Mouse (Mus musculus) gastrocnemius, postnatal 4 days (tissue): ENCODE results near the gene Kcnk3. TPM values are rescaled to one million over a fixed set of nuclear protein-coding genes. Genes with fewer than 3 reads are reported as not detected.
A peak's percentile ranks its signal among the peaks of the same experiment; 100 is the strongest.

Experiments
- DNase-seq, 2 experiments: peaks; one replicate each; pipeline ENCODE4 v3.0.0; 2021 to 2022; ENCODE audit warnings: low spot score in 2 of 2, mixed read lengths in 2 of 2
- long read RNA-seq, 2 experiments: library from polyadenylated mRNA; stranded (forward); transcript quantifications; one replicate each; pipeline ENCODE4 v2.0.0; 2021
- total RNA-seq, 2 experiments: library from RNA; stranded (reverse); gene quantifications; 2 replicates each; pipeline ENCODE4 v1.2.3; 2021

Gene Kcnk3
- 1 to 10 TPM; 2.1 to 3.3 TPM for total RNA-seq
- long read RNA-seq, experiment 1, transcript Kcnk3-201 (2 exons, 3,811 nt) = major isoform, 10 of 14 reads
- long read RNA-seq, experiment 1, partial matches to known transcripts = 0 of 14 reads
- long read RNA-seq, experiment 1, other reads (novel, unspliced or antisense) = 4 of 14 reads
- long read RNA-seq, experiment 2, transcript Kcnk3-201 (2 exons, 3,811 nt) = major isoform, 11 of 12 reads
- long read RNA-seq, experiment 2, partial matches to known transcripts = 0 of 12 reads
- long read RNA-seq, experiment 2, other reads (novel, unspliced or antisense) = 1 of 12 reads

DNA sequence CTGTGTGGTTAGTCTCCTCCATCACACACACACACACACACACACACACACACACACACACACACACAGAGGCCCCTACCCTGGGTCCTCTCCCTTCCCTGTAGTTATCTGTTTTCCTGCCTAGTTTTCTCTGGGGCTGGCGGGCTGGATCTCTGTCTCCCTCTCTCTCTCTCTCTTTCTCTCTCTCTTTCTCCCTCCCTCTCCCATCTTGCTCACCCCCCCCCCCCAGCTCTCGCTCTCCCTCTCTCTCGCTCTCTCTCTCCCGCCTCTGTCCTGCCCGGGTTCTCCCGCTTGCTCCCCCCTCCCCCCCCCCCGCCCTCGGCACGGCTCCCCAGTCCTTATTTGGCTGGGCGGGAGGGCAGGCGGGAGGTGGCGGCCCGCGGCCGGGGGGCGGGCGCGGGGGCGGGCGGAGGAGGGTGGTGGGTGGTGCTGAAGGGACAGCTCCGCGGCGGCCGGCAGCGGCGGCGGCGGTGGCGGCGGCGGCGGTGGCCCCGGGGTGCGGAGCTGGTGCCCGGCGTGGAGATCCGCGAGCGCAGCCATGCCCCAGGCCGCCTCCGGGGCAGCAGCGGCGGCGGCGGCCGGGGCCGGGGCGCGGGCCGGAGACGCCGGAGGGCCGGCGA is at the start of gene Kcnk3:
Kcnk3 (plus strand) TSS at position 490 of the 620 bp plus-strand sequence.
- DNase-seq = peak; percentile 66 to 83

- no peak for DNase-seq
These were observed 42.3 kb upstream of the Kcnk3 start, which contains the start of gene Cib4 for GRCm38 (mm10) chr5:30545698-30546097. TSS of gene Cib4 (minus strand) at chr5:30545836.

DNA sequence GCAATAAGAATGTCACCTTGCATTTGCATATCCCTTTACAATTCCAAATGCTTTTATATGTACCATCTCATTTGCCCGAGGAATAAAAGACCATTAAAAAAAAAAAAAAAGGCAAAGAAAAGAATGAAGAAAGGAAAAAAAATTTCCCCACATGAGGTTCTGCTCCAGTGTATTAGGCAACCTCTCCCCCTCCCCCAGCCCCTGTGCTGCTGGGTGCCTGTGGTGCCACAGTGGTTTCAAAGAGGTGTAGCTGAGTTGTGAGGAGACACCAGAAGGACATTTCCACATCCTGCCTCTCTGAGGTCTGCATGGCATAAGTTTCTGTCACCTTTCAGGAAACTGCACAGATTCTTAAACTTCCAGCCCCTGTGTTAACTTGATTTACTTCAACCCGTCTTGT is 39.3 kb upstream of the Kcnk3 start:
- DNase-seq = no peak

GRCm38 (mm10) chr5:30550334-30551021 is 37.5 kb upstream of the Kcnk3 start:
- no peak for DNase-seq

DNA sequence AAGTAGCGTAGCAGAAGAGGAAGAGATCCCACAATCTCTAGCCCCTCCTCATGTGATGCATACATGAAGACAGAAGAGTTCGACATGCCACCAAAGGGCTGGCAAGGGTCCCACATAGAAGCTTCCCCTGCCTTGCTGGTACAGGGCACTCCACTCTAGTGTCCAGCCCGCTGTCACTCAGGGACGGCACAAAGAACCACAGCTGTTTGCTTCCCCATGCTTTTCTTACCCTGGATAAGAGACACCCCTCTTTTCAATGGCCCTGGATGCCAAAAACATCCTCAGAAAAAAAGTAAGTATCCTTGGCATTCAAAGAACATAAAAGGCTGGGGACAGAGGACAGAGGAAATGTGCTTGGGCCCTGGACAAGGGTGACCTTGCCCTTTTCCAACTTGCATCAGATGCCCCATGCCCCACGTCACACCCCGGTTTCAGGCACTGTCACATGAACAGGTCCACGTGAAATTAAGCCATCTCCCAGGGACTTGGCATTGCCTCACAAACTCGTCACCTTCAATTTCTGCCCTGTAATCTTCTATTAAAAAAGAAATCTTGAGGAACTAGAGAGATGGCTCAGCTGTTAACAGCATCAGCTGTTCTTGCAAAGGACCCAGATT is 36.8 kb upstream of the Kcnk3 start:
- no peak for DNase-seq

- DNase-seq = no peak
These were observed 36.0 kb upstream of the Kcnk3 start for GRCm38 (mm10) chr5:30552006-30552405.

GRCm38 (mm10) chr5:30553936-30554335 is 34.0 kb upstream of the Kcnk3 start:
- no peak for DNase-seq

DNA sequence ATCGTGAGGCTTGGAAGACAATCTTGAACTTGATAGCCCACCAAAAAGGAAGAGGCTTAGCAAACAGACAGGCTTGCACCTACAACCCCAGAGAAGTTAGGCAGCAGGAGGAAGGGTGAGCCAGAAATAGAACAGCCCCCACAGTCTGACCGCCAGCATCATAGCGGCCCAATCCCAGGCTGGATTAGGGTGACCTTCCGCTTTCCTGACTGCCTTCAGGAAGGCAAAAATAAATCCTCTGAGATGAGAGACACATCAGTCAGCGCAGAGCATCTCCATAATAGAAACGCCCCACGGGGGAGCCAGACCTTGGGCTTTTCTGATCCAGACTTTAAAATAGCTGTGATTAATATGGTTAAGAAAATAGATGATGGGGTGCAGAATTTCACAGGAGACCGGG is 33.0 kb upstream of the Kcnk3 start:
- no peak for DNase-seq

GRCm38 (mm10) chr5:30556284-30556683 is 31.7 kb upstream of the Kcnk3 start:
- no peak for DNase-seq

DNA sequence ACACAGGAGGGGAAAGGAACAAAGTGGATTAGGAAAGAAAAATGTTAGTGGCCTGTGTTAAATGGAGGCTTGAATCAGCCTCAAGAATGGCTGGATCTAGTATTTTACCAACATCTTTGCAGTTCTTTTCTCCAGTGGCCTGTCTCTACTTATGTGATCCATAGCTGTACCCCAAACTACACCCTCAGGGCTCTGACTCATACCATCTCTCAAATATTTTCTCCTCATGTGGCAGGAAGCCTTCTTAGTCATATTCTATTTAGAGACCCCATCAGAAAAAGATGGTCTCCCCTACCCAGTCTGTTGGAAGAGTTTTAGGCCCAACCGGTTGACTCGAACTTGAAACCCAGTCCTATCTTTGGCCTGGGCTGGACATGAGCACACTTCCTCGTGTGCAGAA is 28.5 kb upstream of the Kcnk3 start:
- no peak for DNase-seq

DNA sequence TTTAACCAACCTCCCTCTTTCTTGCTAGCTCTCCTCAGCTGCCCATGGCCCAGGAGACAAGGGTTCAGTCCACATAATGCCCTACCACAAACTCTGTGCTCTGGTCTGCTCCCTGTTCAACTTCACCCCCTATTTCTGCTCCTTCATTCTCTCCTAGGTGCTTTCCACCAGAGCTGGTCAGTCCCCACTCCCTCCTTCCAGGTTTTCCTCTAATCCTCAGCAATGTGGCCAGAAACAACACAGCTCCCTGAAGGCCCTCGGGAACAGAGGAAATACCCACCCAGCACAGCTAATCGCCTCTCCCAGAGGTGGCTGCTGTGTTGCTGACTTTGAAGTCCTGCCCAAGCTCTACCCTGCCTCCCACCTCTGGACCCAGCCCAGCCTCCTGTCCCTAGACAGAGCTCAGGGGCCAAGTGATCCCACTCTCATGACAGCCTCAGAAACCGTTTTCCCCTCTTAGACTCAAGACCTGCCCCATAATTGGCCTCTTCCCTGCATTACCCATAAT is 27.9 kb upstream of the Kcnk3 start:
- DNase-seq = no peak

DNA sequence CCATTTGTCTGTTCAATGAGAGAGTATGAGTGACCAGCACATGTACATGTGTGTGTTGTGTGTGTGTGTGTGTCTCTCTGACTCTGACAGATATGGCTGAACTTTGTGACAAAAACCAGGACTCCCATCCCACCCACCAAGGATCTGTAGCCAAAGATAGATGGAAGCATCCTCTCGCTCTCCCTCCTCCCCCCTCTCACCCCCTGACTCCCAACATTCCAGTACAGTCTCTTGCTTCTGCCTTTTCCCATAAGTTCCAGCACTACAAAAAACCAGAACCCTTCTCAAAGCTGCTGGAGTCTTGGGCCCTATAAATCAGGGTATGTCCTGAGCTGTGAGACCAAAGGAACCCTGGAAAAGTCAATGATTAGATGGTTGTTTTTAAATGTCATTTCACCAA is 19.5 kb upstream of the Kcnk3 start:
- DNase-seq = no peak

GRCm38 (mm10) chr5:30571820-30572219 is 16.1 kb upstream of the Kcnk3 start:
- DNase-seq = no peak

DNA sequence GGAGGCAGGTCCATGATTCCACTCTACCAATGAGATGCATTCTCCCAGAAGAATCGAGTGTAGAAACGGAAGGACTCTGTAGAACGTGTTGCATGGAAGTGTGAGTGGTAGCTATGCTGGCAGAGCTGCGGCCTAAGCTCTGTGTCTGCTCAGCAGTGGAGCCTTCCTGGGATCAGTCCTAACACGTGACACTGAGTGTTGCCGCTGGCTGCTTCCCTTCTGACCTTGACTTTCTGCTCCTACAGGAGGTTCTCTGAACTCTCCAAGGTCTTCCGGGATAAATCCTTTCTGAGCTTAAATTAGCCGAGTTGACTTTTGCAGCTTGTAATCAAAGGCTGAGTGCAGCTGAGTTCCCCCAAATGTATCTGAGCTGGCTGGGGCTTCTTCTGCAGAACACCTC is 13.6 kb upstream of the Kcnk3 start:
- no peak for DNase-seq

- no peak for DNase-seq
These were observed 11.7 kb upstream of the Kcnk3 start for GRCm38 (mm10) chr5:30576233-30576632.

DNA sequence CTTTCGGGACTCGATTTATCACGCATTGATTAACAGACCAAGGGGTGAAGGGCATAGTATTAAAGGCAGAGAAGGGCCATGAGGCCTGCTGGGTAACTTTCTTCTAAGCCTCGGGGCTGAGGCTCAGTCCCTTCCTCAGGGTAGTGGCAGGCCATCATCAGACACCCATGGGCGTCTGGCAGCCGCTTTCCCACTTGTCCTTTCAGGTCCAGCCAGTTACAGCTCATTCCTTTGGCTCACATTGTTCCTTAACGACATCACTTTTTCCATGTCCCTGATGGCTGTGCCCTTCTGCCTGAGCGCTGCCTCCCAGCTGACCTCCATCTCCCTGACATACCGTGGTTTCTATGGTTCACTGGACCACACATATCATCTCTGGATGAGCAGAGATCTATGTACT is 10.7 kb upstream of the Kcnk3 start:
- no peak for DNase-seq

DNA sequence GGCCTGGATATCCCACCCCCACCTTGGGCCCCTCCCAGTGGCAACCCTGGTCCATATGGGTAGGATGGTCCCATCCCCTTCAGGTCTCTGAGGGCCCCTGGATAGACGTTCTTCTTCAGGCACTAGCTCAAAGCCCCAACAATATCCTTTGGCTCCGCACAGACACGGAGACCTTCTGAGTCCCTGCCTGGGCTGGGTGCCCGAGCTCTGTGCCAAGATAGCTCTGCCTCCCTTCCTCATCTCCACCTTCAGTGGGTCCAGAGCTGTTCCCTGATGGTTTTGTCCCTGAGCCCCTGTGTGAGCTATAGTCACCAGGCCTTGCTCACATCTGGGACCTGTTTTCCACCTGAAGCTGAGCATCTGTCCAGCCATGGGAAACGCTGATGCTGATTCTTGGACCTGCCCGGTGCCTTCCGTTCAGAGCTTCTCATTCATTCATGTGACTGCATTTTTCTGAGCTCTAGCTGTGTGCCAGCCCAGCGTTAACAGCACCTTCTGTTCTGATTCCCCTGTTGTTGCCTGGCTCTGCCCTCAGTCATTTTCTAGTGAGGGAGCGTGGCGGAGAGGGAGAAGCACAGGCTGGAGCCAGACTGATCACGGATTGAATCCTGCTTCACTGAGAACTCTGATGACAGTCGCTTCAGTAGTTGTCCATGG is 10.2 kb upstream of the Kcnk3 start:
- DNase-seq = no peak

DNA sequence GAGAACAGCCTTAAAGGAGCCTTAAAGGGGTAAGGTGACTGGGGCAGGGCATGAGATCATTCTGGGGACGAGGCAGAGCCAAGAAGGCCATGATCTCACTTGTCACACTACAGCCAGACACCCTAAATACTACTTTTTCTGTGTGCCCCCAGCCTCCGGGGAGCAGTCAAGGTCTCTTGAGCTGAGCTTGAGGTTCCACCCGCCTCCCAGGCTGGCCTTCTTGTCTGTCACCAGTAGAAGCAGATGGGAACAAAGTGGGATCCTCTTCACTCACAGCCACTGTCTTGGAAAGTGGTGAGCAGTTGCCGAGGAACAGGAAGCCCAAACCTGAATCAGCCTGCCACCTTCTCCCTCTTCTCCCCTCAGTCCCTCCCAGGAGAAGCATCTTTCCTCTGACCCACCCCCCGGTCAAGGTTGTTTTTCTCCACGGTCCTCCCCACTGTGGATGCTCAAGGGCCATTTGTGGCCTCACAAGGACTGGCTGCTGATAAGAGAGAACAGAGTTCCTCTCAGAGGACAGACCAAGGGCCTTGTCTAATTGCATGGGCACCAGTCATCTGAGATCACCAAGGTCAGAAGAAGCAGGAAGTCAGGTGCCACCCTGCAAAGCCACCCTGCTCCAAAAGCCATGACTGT is 9.4 kb upstream of the Kcnk3 start:
- no peak for DNase-seq

DNA sequence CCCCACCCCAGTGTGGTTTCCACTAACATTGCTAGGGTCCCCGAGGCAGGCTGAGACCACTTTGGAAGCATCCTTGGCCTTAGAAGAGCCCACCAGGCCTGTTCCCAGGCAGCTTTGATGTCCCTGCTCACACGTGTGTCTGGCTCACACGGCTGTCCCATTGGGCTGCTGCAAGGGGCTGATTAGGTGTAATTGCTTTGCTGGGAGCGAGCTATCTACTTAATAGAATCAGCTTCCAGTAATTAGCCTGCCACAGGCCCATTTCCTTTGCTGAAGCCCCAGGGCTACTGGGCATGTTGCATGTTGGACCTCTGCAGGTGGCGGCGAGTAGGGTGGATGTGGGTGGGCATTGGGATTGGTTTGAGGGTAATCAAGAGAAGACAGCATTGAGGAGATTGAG is 7.2 kb upstream of the Kcnk3 start:
- DNase-seq = no peak

- DNase-seq = no peak
These were observed 6.0 kb upstream of the Kcnk3 start for GRCm38 (mm10) chr5:30582017-30582416.

- DNase-seq = no peak
These were observed 1.4 kb upstream of the Kcnk3 start for GRCm38 (mm10) chr5:30586616-30587015.
